Mouse (Mus musculus): Measurements from ENCODE around the gene Fiz1. TPM values are rescaled to one million over a fixed set of nuclear protein-coding genes. Genes with fewer than 3 reads are reported as not detected.
"Not testable (repeated sequence)": the region's sequence is repeated elsewhere in the genome, so short reads cannot be mapped to it uniquely, and the experiment has no call there.

The Fiz1 gene
- polyA plus RNA-seq, 1 experiment from 2014 or later: 44.6 TPM

DNA sequence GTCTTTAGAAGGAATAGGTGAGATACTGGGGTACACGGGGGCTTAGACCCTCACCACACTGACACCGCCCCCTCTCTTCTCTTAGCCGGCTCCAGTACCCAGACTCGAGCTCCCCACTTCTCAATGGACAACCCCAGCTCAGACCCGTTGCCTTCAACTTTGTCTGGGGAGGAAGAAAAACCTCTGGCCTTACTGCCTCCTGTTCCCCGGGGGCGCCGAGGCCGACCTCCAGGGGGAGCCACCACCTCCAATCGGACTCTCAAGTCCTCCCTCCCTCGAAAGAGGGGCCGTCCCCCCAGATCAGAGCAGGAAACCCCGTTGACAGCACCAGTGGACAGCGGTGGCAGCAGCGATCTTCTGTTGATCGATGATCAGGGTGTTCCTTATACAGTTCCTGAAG is 2.9 kb upstream of the Fiz1 start:
- Histone ChIP-seq H3K4me3 (no peak overlapping the region), H3K9me3 (no peaks in the 10 kb centered on the region), H3K4me2 (no peak overlapping the region), H3K9ac (no peak overlapping the region), H3K27me3 (no peaks in the 10 kb centered on the region), H3K27ac (replicated peaks) (no peak overlapping the region), H3K4me1 (replicated peaks) (peaks cover 22% of the 10 kb centered on the region), H3K36me3 (peaks cover 5% of the 10 kb centered on the region)
- no peak for ATAC-seq (ENCODE audit: low FRiP score, low read depth)
- 91% methylated on average over 16 of the region's 16 CpGs for WGBS

DNA sequence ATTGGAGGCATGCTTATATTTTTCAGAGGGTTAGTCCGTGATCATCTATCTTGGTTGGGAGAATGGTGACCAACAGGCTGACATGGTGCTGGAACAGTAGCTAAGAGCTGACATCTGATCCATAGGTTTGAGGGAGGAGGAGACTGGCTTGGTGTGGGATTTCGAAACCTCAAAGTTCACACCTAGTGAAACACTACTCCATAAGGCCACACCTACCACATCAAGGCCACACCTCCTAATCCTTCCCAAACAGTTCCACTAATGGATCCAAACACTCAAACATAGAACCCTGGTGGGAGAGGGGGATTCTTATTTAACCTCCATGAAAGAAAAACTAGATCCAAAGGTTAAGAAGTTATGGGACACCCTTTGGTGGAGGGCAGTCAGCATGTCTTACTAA is 2.4 kb upstream of the Fiz1 start:
- Histone ChIP-seq H3K4me2 (no peak overlapping the region), H3K27me3 (no peaks in the 10 kb centered on the region), H3K36me3 (peaks cover 8% of the 10 kb centered on the region), H3K4me1 (replicated peaks) (peaks cover 21% of the 10 kb centered on the region), H3K9ac (no peak overlapping the region), H3K4me3 (no peak overlapping the region), H3K27ac (replicated peaks) (no peak overlapping the region), H3K9me3 (no peaks in the 10 kb centered on the region)
- WGBS: 94% methylated on average over 2 of the region's 2 CpGs
- no peak for ATAC-seq (ENCODE audit: low FRiP score, low read depth)

- Histone ChIP-seq H3K9ac (peak overlapping the region; percentile 61), H3K9me3 (no peaks in the 10 kb centered on the region), H3K27me3 (no peaks in the 10 kb centered on the region), H3K4me1 (replicated peaks) (peaks cover 12% of the 10 kb centered on the region), H3K4me3 (peak overlapping the region; percentile 87), H3K36me3 (peaks cover 16% of the 10 kb centered on the region), H3K27ac (replicated peaks) (peak overlapping the region; percentile 99), H3K4me2 (peak overlapping the region; percentile 64)
- 63% methylated on average over 3 of the region's 3 CpGs for WGBS
- no peak for ATAC-seq (ENCODE audit: low FRiP score, low read depth)
Observed at GRCm38 (mm10) chr7:5016057-5016456, 1.6 kb upstream of the Fiz1 start.

DNA sequence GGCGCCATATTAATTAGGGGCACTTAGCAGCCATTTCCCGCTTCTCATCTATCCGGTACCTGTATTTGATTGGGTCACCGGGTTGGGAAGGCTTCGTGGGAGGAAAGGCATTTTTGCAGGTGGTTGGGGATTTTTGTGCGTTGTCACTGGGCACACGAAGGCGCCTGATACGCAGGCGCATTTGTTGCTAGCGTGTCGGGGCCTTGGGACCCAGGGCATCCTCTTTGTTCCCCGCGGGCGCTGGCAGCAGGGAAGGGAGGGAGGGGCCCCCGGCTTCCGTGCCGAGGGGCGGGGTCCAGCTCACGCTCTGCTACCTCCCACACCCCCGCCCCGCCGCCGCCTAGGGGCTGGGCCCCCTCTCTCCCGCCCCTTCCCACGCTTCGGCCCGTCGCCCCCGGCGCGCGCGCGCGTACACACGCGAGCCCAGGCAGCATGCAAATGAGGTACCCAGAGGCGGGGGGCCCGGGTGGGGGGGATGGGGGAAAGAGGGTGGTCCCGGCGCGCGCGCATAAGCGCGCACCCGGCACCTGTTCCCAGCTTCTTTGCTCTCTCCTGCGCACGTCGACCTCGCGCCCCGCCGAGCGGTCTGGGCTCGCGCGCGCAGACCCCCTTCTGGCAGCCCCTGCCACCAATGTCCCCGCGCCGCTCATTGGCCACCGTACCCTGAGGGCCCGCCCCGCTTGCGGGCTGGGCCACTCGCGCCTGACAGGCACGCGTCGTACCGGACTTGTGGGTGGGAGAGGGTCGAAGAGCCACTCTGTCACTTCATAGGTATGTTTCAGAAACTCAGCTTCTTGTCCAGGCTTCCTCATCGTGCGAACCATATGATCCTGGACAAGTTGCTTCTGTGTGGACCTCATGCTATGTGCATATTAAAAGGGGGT is 863 bp upstream of the Fiz1 start, which contains the start of gene Gm44973:
Gene Gm44973, plus strand, starts transcription at position 379 of the 884 bp plus-strand sequence.
- peak; percentile 80 for ATAC-seq (ENCODE audit: low FRiP score, low read depth)
- whole genome bisulfite sequencing: under 1% methylated on average over 54 of the region's 76 CpGs
- H3K4me3 ChIP-seq: peak within 1 kb of the TSS; percentile 87

GRCm38 (mm10) chr7:5012681-5013513 is 1.6 kb downstream of the Fiz1 start:
- no peak overlapping the region for H3K9ac ChIP-seq
- no peak overlapping the region for H3K4me3 ChIP-seq
- peaks cover 48% of the 10 kb centered on the region for H3K36me3 ChIP-seq
- H3K27me3 ChIP-seq: no peaks in the 10 kb centered on the region
- ATAC-seq (ENCODE audit: low FRiP score, low read depth): no peak
- H3K27ac ChIP-seq (replicated peaks): no peak overlapping the region
- no peak overlapping the region for H3K4me2 ChIP-seq
- no peaks in the 10 kb centered on the region for H3K9me3 ChIP-seq
- peaks cover 6% of the 10 kb centered on the region for H3K4me1 ChIP-seq (replicated peaks)
- WGBS: 93% methylated on average over 27 of the region's 27 CpGs

More for the DNA sequence above, 863 bp upstream of the Fiz1 start, which contains the start of gene Gm44973:
- peaks cover 10% of the 10 kb centered on the region for H3K4me1 ChIP-seq (replicated peaks)
- peak within 1 kb of the TSS; percentile 76 for H3K9ac ChIP-seq
- no peaks in the 10 kb centered on the region for H3K9me3 ChIP-seq
- peak within 1 kb of the TSS; percentile 99 for H3K27ac ChIP-seq (replicated peaks)
- H3K27me3 ChIP-seq: no peaks in the 10 kb centered on the region
- H3K36me3 ChIP-seq: peaks cover 23% of the 10 kb centered on the region
- peak within 1 kb of the TSS; percentile 64 for H3K4me2 ChIP-seq

GRCm38 (mm10) chr7:5008229-5008628 is 6.3 kb downstream of the Fiz1 start:
- no peak for ATAC-seq (ENCODE audit: low FRiP score, low read depth)
- H3K4me3 ChIP-seq: no peak overlapping the region

GRCm38 (mm10) chr7:5002876-5003275 is 11.6 kb downstream of the Fiz1 start:
- H3K4me2 ChIP-seq; H3K9ac ChIP-seq; H3K4me1 ChIP-seq (replicated peaks); ATAC-seq (ENCODE audit: low FRiP score, low read depth); H3K27me3 ChIP-seq; H3K4me3 ChIP-seq; H3K9me3 ChIP-seq; H3K27ac ChIP-seq (replicated peaks): not testable (repeated sequence)
- 62% methylated on average over 8 of the region's 8 CpGs for WGBS
- H3K36me3 ChIP-seq: peaks cover 12% of the 10 kb centered on the region

More at GRCm38 (mm10) chr7:5008229-5008628, 6.3 kb downstream of the Fiz1 start:
- H3K4me1 ChIP-seq (replicated peaks): no peaks in the 10 kb centered on the region
- no peak overlapping the region for H3K4me2 ChIP-seq
- peaks cover 60% of the 10 kb centered on the region for H3K36me3 ChIP-seq
- H3K27ac ChIP-seq (replicated peaks): no peak overlapping the region
- no peaks in the 10 kb centered on the region for H3K27me3 ChIP-seq
- H3K9ac ChIP-seq: no peak overlapping the region
- WGBS: 95% methylated on average over 26 of the region's 26 CpGs
- H3K9me3 ChIP-seq: no peaks in the 10 kb centered on the region

DNA sequence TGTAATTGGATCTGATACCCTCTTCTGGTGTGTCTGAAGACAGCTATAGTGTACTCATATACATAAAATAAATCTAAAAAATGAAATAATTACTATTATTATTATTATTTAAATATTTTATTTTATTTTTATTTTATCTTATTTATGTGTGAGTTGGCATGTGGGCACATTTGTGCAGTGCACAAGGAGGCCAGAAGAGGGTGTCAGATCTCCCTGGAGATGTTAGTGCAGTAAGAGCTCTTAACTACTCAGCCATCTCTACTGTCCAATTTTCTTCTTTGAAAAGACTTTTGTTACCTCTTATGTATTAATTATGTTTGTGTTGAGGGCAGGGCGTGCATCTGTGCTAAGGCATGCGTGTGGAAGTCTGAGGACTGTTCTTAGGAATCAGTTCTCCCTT is 14.6 kb downstream of the Fiz1 start:
- Histone ChIP-seq H3K9ac (no peak overlapping the region), H3K36me3 (no peaks in the 10 kb centered on the region), H3K4me2 (no peak overlapping the region), H3K9me3 (no peaks in the 10 kb centered on the region), H3K4me1 (replicated peaks) (peaks cover 14% of the 10 kb centered on the region), H3K27ac (replicated peaks) (no peak overlapping the region), H3K4me3 (no peak overlapping the region), H3K27me3 (no peaks in the 10 kb centered on the region)
- 71% methylated on average over 2 of the region's 2 CpGs for WGBS
- no peak for ATAC-seq (ENCODE audit: low FRiP score, low read depth)

DNA sequence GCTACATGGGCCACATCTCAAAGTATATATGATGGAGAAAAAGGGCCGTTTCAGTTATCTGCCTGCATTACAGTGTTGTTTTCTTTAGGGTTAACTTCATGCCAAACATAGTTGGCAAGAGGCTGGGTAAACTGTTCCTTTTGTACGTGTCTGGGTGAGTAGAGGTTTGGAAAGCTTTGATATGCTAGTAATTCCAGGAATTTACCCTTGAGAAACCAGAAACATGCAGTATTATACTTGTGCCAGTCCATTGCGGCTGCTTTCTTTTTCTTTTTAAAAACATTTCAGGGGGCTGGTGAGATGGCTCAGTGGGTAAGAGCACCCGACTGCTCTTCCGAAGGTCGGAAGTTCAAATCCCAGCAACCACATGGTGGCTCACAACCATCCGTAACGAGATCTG is 17.6 kb downstream of the Fiz1 start:
- Histone ChIP-seq H3K9ac (peak overlapping the region; percentile 86), H3K4me1 (replicated peaks) (peaks cover 35% of the 10 kb centered on the region), H3K4me3 (peak overlapping the region; percentile 73), H3K9me3 (no peaks in the 10 kb centered on the region), H3K36me3 (peaks cover 18% of the 10 kb centered on the region), H3K27me3 (no peaks in the 10 kb centered on the region), H3K27ac (replicated peaks) (0 out of 2 replicates have a peak overlapping the region, but pooled peaks have one; percentile 90), H3K4me2 (peak overlapping the region; percentile 86)
- 66% methylated on average over 8 of the region's 8 CpGs for WGBS
- no peak for ATAC-seq (ENCODE audit: low FRiP score, low read depth)

DNA sequence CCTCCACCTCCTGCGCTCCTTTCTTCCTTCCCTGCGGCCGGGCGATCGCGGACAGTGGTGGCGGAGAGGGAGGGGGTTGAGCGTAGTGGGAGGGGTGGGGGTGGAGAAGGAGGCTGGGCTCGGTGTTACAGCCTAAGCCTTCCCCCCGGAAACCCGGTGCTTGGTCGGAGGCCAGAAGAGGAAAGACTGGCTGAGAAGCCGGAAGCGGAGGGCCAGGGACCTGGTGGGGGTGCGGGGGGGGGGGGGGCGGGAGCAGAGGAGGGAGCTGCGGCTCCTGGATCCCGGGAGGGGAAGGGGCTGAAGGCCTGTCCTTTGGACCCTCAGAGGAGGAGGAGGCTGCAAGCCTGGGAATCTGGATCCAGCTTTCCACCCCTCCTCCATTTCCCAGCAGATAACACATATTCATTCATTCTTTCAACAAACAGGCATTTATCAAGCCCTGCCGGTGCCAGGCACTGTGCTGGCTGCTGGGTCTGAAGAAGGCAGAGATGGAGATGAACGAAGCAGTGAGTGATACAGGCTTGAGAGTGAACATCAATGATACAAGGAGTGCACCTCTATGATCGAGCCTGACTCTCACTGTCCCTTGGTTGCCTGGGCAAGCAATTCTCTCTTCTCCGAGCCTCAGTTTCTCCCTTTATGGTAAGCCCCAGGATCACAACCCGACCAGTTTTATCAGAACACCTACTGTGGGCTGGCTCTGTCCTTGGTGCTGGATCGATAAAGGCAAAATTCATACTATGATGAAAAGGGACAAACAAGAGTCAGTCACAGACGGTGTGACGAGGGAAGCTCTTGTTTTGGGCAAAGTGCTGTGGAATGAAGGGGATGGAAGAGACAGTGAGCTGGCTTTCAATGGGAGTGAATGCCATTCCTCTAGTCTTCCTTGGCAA is 18.2 kb downstream of the Fiz1 start, which contains the start of gene Zfp579:
Gene Zfp579, minus strand, starts transcription at position 156 of the 893 bp plus-strand sequence.
- peak; percentile 90 for ATAC-seq (ENCODE audit: low FRiP score, low read depth)
- Histone ChIP-seq H3K36me3 (peaks cover 24% of the 10 kb centered on the region), H3K4me2 (peak within 1 kb of the TSS; percentile 86), H3K27ac (replicated peaks) (peak within 1 kb of the TSS; percentile 90), H3K4me3 (peak within 1 kb of the TSS; percentile 73), H3K27me3 (no peaks in the 10 kb centered on the region), H3K9ac (peak within 1 kb of the TSS; percentile 86), H3K9me3 (no peaks in the 10 kb centered on the region), H3K4me1 (replicated peaks) (peaks cover 35% of the 10 kb centered on the region)
- WGBS: 2% methylated on average over 13 of the region's 26 CpGs
